Mouse (Mus musculus) ovary, postnatal 10 days (tissue): ENCODE results near the gene Ptprd.

Experiments
- DNase-seq: peaks from one replicate; pipeline ENCODE4 v3.0.0; 2022; ENCODE audit warnings: low spot score

Ptprd gene

GRCm38 (mm10) chr4:77248918-77249317, 962.8 kb downstream of the Ptprd start:
- no peak for DNase-seq

DNA sequence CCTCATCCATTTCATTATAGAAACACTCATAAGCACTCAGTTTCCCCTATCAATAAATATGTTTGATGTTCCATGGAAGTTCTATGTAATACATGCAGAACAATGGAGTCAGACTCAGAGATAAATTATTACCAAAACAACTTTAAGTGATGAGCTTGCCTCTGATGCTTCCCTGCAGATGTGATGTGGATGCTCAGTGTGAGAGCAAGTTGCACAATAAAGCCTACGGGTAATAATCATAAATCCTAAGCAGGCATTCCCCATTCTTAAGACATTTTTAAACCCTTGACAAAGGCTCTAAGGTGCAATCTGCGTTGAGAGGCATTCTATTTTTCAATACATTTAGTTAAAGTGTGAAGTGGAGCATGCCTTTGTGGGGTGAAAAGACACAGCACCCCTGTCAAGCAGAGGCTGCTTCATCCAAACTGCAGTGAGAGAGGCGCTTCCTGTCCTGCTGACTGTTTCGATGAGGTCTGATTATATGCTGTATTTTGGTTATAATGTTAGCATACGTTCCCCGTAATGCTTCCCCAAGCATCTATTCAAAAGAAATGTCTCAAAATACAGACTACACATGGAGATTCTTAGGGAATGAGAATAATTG, 969.8 kb downstream of the Ptprd start:
- DNase-seq, result no peak

DNA sequence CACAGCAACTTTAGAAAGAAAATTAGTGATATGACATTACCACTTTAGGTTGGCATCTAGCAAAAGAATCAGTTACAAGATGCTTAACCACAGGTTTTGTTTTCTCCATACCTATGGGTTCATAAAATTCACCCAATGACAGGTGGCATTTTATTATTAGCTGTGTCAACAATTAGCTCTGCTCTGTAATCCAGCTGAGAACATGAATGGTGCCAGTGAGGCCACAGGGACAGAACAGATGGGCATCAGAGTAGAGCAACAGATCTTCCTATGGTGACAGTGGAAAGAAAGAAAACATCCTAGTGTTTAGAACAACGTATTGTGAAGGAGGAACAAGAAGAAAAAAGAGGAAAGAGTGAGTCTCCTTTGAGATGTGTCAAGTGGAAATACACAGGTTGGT, 973.6 kb downstream of the Ptprd start:
- no peak for DNase-seq

DNA sequence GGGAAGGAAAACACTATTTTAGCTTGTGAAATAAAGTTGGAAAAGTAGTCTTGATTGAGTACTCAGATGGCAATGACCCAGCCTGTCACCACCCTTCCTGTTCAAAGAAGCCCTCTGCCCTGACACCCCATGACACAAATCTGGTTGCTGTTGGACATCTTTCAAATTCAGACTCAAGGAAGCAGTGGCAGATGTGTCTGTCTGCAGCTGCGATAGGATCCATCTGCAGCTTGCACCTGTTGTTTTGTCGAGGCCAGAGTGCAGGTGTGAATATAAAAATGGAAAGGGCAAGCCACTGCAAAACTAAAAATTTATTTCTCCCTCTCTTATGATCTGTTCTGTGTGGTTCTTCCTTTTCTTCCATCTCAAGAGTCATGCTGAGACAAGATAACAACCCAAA, 978.5 kb downstream of the Ptprd start:
- no peak for DNase-seq

DNA sequence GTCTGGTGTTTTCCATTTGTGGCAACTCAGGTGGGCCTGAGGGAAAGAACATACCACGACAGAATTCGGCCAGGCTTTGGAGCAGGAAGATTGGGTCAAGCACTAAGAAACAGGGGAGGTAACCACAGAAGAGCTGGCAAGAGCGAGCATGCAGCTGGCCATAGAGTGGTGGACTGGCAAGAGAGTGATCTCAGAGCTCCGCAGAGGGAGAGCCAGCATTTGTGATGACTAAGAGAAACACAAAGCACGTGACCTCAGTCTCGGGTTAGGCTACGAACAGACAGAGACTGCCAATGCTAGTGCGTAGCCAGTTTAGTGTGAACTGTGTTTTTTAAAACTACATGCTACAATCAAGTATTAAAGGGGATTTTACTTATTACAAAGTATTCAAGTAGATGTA, 1042.9 kb downstream of the Ptprd start:
- DNase-seq, result no peak

DNA sequence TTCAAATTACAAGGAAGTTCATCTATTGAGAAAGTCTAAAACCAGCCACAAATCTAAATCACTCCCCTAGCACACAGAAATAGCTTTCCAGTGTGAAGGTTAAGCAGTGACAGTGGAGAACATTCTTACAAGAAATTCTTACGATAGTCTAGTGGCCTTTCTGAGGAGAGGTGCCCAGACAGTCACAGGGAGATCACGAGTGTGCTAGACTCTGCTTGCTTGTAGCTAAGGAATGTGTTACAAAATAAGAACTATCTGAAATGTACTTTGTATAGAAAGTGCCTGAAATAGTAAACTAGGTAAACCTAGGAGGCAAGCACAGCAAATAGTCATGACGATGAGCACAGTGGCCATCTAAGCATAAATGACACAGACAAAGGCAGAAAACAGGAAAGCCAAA, 1054.2 kb downstream of the Ptprd start:
- no peak for DNase-seq

DNA sequence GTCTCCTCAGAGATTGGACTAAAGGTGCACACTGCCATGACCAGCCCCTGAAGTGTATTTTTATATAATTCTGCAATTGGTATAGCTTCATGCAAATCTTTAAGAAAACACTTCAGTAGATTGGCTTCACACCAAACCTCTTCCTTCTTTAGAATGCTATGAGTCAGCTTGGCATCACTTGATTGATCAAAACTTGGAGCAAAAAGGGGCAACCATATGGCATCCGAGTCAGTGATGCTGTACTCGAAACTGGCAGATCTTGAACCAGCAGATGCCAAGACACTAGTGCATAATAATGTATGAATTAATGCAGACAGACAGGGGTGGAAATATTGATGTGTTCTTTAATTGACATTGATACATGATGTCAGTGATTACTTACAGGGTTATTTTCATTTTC, 1056.2 kb downstream of the Ptprd start:
- no peak for DNase-seq

GRCm38 (mm10) chr4:77155037-77155436, 1056.7 kb downstream of the Ptprd start:
- DNase-seq, result no peak

DNA sequence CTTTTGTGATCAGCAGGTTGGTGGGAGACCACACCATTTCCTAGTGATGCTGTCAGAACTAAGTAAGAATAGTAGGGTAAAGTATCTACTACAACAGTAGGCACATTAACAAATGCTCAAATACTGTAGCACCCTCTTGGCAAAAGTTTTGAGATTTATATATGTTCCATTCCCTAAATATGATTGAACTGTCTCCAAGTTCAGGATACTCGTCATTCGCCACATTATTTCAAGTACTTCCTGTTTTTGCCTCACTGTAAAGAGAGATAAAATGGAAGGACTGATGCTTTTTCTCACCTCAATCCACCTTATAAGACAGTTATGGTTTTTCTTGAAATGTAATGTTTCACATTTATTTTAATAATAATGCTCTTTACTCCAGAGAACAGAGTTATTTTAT, 1086.9 kb downstream of the Ptprd start:
- no peak for DNase-seq

DNA sequence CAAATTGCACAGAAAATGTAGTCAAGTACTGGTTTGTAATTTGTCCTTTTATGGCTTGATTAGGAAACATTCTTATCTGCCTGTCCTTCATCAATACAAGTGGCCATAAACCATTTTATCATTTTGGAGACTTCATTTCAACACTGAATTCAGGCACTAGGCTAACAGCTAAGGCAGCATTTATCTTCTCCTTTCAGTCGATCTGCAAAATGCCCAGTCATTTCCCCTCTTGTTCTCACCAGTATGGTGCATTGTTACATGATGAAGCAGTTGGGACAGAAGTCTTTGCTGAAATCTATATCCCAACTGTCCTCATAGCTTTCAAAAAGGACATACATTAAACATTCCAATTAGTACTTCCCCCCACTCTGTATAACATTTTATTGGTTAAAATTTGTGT, 1100.9 kb downstream of the Ptprd start:
- no peak for DNase-seq

- no peak for DNase-seq
These were observed 1104.5 kb downstream of the Ptprd start for GRCm38 (mm10) chr4:77107291-77107690.

GRCm38 (mm10) chr4:77083165-77083564, 1128.6 kb downstream of the Ptprd start:
- DNase-seq, result no peak

DNA sequence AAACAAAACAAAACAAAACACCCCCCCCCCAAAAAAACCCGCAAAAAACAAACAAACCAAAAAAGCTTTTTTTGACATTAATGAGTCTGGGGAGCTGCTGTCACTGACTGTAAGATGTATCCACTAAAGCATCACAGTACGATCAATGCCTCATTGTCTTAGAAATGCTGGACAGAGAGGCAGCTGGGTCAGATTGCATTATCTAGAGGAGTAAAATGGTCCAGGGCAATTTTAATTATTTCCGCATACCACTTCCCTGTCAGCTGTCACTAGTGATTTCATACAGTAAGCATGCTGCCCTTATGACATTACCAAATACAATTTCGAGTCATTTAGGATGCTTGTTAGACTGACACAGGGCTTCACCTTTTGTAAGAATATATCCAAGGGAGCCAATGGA, 1134.2 kb downstream of the Ptprd start:
- DNase-seq, result no peak

- no peak for DNase-seq
These were observed 1161.1 kb downstream of the Ptprd start for GRCm38 (mm10) chr4:77050536-77051207.

DNA sequence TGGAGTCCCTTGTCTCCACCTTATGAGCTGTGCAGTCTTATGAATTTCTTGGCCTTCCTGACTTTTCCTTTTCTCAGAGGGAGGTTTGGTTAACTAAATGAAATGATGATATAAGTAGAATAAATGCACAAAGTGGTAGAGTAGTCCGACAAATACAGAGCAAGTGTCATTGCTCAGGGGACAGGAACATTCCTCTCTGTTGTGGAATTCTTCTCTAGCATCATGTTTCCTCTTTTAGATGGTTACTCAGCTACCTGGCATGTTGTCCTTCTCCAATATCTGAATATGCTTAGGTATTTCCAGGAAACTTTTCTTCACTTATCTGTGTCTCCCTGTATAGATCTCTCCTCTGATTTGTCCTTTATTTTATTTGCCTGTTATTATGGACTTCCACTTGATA, 1207.3 kb downstream of the Ptprd start:
- DNase-seq, result no peak

DNA sequence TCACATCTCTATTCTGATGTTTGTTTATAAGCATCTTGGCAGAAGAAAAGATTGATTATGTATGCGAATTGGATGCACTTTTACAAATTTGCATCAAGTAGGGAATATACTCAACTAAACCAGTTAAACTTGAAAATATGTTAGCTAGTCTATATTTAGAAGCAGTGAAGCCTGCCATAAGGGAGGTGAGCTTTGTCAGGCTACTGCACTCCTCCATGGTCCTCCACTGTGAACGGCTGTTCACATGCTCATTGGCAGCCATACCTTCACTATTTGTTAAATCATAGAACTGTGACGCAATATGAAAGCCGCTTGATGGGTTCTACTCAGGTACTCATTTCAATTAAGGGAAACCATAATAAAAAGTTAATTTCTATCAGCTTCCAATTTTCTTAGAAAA, 1215.6 kb downstream of the Ptprd start:
- no peak for DNase-seq

DNA sequence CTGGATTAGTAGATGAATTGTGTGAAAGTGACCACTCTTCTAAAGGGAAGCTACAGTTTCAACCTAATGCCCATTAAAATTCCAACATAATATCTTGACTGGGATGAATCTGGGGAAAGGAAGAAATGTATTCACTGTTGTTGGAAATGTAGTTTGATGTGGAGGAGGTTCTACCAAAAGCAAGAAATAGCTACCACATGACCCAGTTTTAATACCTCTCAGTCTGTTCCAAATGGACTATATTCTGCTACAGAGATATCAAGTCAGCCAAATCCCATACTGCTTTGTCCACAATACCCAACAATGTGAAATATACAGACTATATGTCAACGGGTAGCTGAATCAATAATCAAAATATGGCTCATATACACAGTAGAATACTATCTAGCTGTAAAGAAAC, 1221.8 kb downstream of the Ptprd start:
- no peak for DNase-seq

GRCm38 (mm10) chr4:76977056-76977809, 1234.5 kb downstream of the Ptprd start:
- no peak for DNase-seq

DNA sequence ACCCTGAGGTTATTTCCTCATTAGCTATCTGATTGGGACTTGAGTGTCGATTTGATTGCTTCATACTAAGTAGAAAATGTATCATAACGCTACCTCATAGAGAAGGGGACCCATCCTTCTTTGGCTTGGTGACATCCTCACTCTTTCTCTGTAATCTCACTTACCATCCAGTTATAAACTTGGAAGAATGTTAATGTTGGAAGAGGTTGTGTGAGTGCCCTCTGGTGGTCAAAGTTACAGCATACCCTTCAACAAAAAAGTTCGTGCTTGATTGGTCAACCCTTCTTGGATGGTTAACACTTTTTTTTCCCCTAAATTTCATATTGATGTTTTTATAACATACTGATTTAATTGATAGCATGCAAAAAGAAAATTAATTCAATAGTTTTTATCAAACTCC, 1263.5 kb downstream of the Ptprd start:
- DNase-seq, result no peak

GRCm38 (mm10) chr4:76941382-76942360, 1270.1 kb downstream of the Ptprd start:
- DNase-seq, result no peak

DNA sequence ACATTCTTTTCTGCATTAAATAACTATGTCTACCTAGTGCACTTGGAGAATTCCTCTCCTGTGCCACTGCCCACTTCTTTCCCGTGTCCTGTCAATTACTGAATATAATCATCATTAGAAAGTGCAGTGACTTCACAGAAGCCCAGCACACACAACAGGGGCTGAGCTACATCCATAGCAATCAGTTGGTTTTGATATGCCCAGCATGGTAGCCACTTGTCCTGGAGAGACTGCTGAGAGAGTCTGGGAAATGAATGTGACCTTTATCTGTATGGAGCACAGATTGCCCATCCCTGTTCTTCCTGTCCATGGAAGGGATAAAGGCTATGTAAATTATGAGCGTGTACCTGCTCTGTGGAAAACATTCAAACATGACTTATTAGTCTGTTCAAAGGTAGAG, 1280.2 kb downstream of the Ptprd start:
- DNase-seq, result no peak

GRCm38 (mm10) chr4:76913532-76914150, 1298.1 kb downstream of the Ptprd start:
- no peak for DNase-seq
